Mouse (Mus musculus) pancreas, adult 10 weeks (tissue): ENCODE data around the gene 2310079G19Rik. TPM values are rescaled to one million over a fixed set of nuclear protein-coding genes. Genes with fewer than 3 reads are reported as not detected.

Experiments
- polyA plus RNA-seq: library from polyadenylated mRNA; stranded (reverse); fragments of 350-450 nt; fragmentation: Illumina TruSeq; extraction: RNeasy Lipid Tissue Mini Kit (QIAGEN cat#74804); gene quantifications from one replicate; pipeline ENCODE4 v1.2.3, GENCODE M21; 2015; ENCODE audit warnings: low read depth, low replicate concordance; ENCODE audit not compliant: insufficient read depth

The 2310079G19Rik gene
- not detected for polyA plus RNA-seq

DNA sequence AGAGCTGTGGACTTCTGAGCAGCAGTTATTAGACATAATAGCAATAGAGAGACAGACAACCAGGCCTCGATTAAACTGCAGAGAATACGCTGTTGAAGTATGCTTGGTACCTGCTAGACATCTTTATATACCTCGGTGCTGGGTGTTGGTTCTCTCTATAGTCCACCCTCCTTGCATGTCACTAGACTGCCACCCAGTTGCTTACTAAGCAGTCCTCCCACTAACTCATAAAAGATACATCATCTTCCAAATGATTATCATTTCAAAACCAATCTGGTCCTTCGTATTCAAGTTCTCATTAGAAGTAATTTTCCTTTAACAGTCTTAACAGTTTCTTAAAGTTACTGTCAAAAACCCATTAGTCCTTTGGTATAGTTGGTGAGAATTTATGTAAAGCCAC lies at the start of gene 2310079G19Rik:
Gene 2310079G19Rik (minus strand): TSS at position 101 of the 400 bp plus-strand sequence.

DNA sequence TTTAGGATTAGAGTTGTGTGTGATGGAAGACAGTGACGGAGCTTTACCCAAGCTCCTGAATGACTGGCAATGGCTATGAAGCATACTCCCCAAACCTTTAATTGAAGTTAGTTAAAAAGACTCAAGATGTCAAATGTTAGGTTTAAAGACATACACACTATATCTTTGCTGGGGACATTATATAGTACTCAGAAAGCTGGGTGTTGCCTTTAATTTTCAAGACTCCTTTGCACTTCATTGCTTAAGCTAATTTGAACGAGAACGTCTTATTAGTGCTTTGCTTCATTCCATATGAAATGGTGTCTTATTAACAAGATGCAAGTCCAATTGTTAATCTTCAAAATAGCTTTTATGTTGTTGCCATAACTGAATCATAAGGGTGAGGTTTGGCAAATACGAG lies 44.1 kb upstream of the 2310079G19Rik start, which contains the start of gene Krtap27-1:
Gene Krtap27-1 (minus strand): TSS at position 101 of the 400 bp plus-strand sequence.

DNA sequence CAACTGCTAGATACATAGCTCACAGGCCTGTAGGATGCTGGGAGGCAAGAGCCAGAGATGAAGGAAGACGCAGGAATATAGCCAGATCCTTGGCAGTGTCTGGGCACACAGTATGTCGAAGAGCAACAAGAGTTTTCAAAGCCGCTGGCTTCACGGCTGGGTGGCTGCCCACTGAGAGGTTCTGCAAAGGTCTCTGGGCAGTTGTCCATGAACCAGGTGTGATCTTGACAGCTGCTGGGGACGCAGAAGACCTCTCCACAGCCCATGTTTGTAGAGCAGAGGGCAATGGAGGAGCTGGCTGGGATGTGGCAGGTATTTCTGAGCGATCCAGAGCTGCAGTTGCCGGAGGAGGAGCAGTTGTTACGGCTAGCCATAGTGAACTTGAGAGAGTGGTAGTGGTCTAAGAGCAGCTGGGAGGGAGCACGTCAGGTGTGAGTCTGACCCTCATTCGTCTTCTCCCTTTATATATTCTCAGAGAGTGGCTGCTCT lies 19.9 kb upstream of the 2310079G19Rik start, which contains the start of gene Krtap26-1:
Gene Krtap26-1 (minus strand): TSS at position 439 of the 489 bp plus-strand sequence.

GRCm38 (mm10) chr16:88611922-88612321 lies 15.5 kb downstream of the 2310079G19Rik start, which contains the start of gene Krtap24-1:
Krtap24-1 (minus strand) TSS chr16:88612279.

Other genes starting within 250 kb of the 2310079G19Rik start
- not detected for gene Cldn17, start 120.7 kb downstream of the 2310079G19Rik start, polyA plus RNA-seq
- 2.2 TPM for gene Cldn8, start 64.5 kb downstream of the 2310079G19Rik start, polyA plus RNA-seq
- not detected for gene Krtap24-1, start 15.4 kb downstream of the 2310079G19Rik start, polyA plus RNA-seq
- not detected for gene Krtap26-1, start 20.1 kb upstream of the 2310079G19Rik start, polyA plus RNA-seq
- not detected for gene Krtap27-1, start 44.0 kb upstream of the 2310079G19Rik start, polyA plus RNA-seq
- gene 2310061N02Rik, start 80.3 kb upstream of the 2310079G19Rik start, polyA plus RNA-seq, result not detected
- not detected for gene Krtap13-1, start 101.2 kb upstream of the 2310079G19Rik start, polyA plus RNA-seq
- gene Krtap13, start 124.0 kb upstream of the 2310079G19Rik start, polyA plus RNA-seq, result not detected
- gene 2310034C09Rik, start 131.2 kb upstream of the 2310079G19Rik start, polyA plus RNA-seq, result not detected
- gene 2310057N15Rik, start 146.5 kb upstream of the 2310079G19Rik start, polyA plus RNA-seq, result not detected
- gene Gm5965, start 150.2 kb upstream of the 2310079G19Rik start, polyA plus RNA-seq, result not detected
- gene Gm20741, start 184.6 kb upstream of the 2310079G19Rik start, polyA plus RNA-seq, result not detected
- not detected for gene Krtap15, start 192.5 kb upstream of the 2310079G19Rik start, polyA plus RNA-seq
- gene Krtap14, start 198.5 kb upstream of the 2310079G19Rik start, polyA plus RNA-seq, result not detected
- not detected for gene Krtap19-1, start 241.7 kb upstream of the 2310079G19Rik start, polyA plus RNA-seq
- gene Krtap19-2, start 246.6 kb upstream of the 2310079G19Rik start, polyA plus RNA-seq, result not detected